Mouse (Mus musculus): ENCODE results near the gene Jak1. TPM values are rescaled to one million over a fixed set of nuclear protein-coding genes. Genes with fewer than 3 reads are reported as not detected.

The Jak1 gene
- polyA plus RNA-seq, 1 experiment from 2014 or later: 53.9 TPM

DNA sequence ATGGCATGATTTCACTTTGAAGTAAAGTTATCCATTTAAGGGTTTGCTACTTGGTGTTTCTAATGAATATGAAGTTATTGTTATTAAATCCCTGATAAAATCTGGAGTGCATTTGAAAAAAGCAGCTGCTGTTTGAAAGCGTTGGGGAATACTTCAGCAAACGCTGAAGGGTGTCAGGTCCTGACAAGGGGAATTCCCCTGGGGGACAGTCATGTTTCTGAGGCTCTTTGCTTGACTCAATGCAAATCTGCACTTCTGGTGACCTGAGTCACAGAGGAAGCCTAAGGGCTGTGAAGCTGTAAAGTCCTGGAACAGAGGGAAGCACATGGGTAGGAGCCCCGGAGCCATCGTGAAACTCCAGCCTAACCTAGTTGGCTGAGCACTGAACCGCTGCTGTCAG lies 123.3 kb downstream of the Jak1 start:
- Histone ChIP-seq H3K4me3 (no peak overlapping the region), H3K27me3 (ENCODE audit: low read depth, poor library complexity, severe bottlenecking) (no peaks in the 10 kb centered on the region), H3K27ac (0 out of 2 replicates have a peak overlapping the region, but pooled peaks have one; percentile 8), H3K36me3 (no peaks in the 10 kb centered on the region), H3K9me3 (replicated peaks) (no peaks in the 10 kb centered on the region), H3K4me1 (no peaks in the 10 kb centered on the region)
- DNase-seq (ENCODE audit: low spot score): no peak
- WGBS: 84% methylated on average over 5 of the region's 5 CpGs

DNA sequence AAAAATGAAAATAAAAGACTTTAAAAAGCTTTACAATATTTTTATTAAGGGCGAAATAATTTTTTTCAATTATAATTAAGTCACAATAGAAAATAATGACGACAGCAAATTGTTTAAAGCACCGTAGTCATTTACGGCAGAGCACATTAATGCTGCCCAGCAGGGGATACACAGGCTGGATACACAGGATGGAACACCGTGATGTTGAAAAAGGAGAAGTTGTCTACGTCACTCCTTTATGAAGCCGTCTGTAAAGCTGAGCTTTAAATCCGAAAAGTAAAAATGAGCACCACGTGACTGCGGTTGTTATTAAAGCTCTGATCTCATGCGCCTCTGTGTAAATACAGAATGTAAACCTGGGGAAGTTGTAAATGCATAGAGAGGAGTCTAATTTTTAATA lies 127.1 kb downstream of the Jak1 start:
- H3K4me3 ChIP-seq: no peak overlapping the region

DNA sequence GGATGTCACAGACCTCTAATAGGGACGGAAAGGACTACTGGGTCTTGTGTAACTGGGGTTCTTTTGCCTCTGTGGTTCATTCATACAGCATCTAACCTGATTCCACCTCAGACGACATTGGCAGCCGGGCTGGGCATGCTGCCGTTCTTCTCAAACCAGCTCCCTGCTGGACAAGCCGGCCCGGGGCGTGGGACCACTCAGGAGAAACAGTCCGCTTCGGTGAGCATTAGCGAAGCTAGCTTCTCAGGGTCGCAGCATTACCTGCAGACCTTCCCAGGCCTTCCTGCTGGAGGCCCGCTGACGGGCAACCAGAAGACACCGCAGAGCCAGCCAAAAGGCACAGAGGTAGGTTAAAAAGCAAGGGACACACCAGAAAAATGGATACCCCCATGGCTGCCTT lies 129.2 kb downstream of the Jak1 start:
- Histone ChIP-seq H3K27ac (no peak overlapping the region), H3K36me3 (peaks cover 5% of the 10 kb centered on the region; the same call in 1 of the 2 replicates), H3K4me1 (no peaks in the 10 kb centered on the region), H3K9me3 (replicated peaks) (no peaks in the 10 kb centered on the region), H3K4me3 (no peak overlapping the region), H3K27me3 (ENCODE audit: low read depth, poor library complexity, severe bottlenecking) (no peaks in the 10 kb centered on the region)
- 93% methylated on average over 14 of the region's 14 CpGs for WGBS
- no peak for DNase-seq (ENCODE audit: low spot score)

More for the DNA sequence above, 127.1 kb downstream of the Jak1 start:
- H3K27me3 ChIP-seq (ENCODE audit: low read depth, poor library complexity, severe bottlenecking): no peaks in the 10 kb centered on the region
- H3K36me3 ChIP-seq: no peaks in the 10 kb centered on the region
- no peaks in the 10 kb centered on the region for H3K9me3 ChIP-seq (replicated peaks)
- no peak overlapping the region for H3K27ac ChIP-seq
- H3K4me1 ChIP-seq: no peaks in the 10 kb centered on the region
- DNase-seq (ENCODE audit: low spot score): no peak
- 91% methylated on average over 11 of the region's 11 CpGs for WGBS

DNA sequence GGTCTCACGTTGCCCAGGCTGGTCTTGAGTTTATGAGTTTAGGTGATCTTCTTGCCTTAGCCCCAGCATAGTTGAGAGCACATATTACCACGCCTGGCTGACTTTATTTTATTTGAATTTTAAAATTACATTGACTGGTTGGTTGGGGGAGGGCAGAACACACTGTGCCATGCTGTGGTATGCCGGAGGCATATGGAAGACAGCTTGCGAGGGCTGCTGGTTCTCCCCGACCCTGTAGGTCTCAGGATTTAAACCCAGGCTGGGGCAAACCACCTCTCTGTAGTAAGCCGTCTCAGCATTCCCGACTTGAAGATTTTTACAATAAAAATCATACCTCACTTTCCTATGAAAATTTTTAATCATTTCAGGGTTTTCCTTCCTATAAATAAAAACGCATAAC lies 130.1 kb downstream of the Jak1 start:
- no peak overlapping the region for H3K27ac ChIP-seq
- no peak overlapping the region for H3K4me3 ChIP-seq
- 90% methylated on average over 8 of the region's 8 CpGs for WGBS
- no peaks in the 10 kb centered on the region for H3K4me1 ChIP-seq
- H3K9me3 ChIP-seq (replicated peaks): no peaks in the 10 kb centered on the region
- no peak for DNase-seq (ENCODE audit: low spot score)
- H3K36me3 ChIP-seq: peaks cover 5% of the 10 kb centered on the region; the same call in 1 of the 2 replicates
- no peaks in the 10 kb centered on the region for H3K27me3 ChIP-seq (ENCODE audit: low read depth, poor library complexity, severe bottlenecking)

DNA sequence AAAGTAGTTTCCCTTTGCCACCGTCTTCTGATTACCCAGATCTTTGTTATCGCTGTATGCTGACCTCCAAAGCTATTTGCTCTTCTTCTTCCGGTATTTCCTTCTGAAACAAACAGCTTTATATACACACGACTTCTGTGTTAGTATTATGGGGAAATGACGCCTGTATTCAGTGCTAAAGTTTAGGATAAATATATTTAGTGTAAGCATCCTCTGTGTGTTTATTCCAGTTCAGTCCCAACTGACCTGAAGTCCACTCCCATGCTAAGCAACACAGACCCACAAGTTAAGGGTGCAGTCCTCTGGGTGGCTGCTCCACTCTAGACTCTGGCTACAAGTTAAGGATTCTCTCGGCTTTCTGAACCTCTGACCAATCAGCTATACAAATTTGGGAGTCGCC lies 144.1 kb downstream of the Jak1 start:
- WGBS: 92% methylated on average over 7 of the region's 7 CpGs
- DNase-seq (ENCODE audit: low spot score): no peak
- H3K27me3 ChIP-seq (ENCODE audit: low read depth, poor library complexity, severe bottlenecking): no peaks in the 10 kb centered on the region
- no peak overlapping the region for H3K27ac ChIP-seq
- H3K9me3 ChIP-seq (replicated peaks): no peaks in the 10 kb centered on the region
- peaks cover 16% of the 10 kb centered on the region; the same call in 1 of the 2 replicates for H3K36me3 ChIP-seq
- no peaks in the 10 kb centered on the region for H3K4me1 ChIP-seq
- H3K4me3 ChIP-seq: no peak overlapping the region

DNA sequence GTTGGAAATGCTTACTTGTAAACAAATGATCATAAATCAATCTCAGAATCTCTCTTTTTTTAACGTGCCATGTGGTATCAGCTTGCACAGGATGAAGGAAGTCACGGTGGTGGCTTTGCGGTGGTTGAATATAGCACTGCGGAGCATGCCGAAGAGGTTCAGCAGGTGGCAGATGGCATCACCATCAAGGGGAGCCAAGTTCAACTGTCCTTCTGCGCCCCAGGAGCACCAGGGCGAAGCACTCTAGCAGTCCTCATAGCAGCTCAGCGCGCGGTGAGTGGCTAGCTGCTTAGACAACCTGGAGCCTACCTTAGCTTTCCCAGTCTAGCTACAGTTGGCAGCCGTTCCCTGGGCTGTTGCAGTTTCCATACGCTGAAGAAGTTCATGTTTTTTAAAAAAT lies 158.0 kb downstream of the Jak1 start:
- Histone ChIP-seq H3K9me3 (replicated peaks) (no peaks in the 10 kb centered on the region; the same call in 1 of the 2 replicates), H3K27ac (no peak overlapping the region), H3K4me3 (no peak overlapping the region), H3K4me1 (peaks cover 7% of the 10 kb centered on the region), H3K36me3 (peaks cover 28% of the 10 kb centered on the region), H3K27me3 (ENCODE audit: low read depth, poor library complexity, severe bottlenecking) (no peaks in the 10 kb centered on the region)
- 89% methylated on average over 12 of the region's 12 CpGs for WGBS
- DNase-seq (ENCODE audit: low spot score): no peak

Other genes starting within 250 kb of the Jak1 start
- gene Gm10577, start 244.6 kb downstream of the Jak1 start, polyA plus RNA-seq (2016; fragmentation: Nextera tagmentation; extraction: Ambion mirVana): not detected in 2 replicates
- gene Raver2, start 196.3 kb downstream of the Jak1 start, polyA plus RNA-seq (2016; fragmentation: Nextera tagmentation; extraction: Ambion mirVana): 6.3 and 8.0 TPM in 2 replicates
- 15.0 and 21.6 TPM in 2 replicates for gene Ak4, start 154.0 kb upstream of the Jak1 start, polyA plus RNA-seq (2016; fragmentation: Nextera tagmentation; extraction: Ambion mirVana)
- gene Dnajc6, start 231.4 kb upstream of the Jak1 start, polyA plus RNA-seq (2016; fragmentation: Nextera tagmentation; extraction: Ambion mirVana): 0.23 and 0.51 TPM in 2 replicates